Mouse (Mus musculus): ENCODE data around the gene Tmem216. TPM values are rescaled to one million over a fixed set of nuclear protein-coding genes. Genes with fewer than 3 reads are reported as not detected.
A peak's percentile ranks its signal among the peaks of the same experiment; 100 is the strongest.

Tmem216 gene
- total RNA-seq (2015; ENCODE audit: low replicate concordance) (9.2 and 15.5 TPM in 2 replicates), total RNA-seq (2017; ENCODE audit: low replicate concordance) (7.7 and 11.8 TPM in 2 replicates)

- ATAC-seq (replicated peaks; ENCODE audit: low FRiP score, poor library complexity, severe bottlenecking) = peak; percentile 99
These were observed at the start of gene Tmem216 for GRCm38 (mm10) chr19:10555624-10556510. Tmem216 (minus strand) TSS chr19:10556238.

GRCm38 (mm10) chr19:10605293-10605900, 49.4 kb upstream of the Tmem216 start, which contains the start of the genes Ddb1 and Tkfc:
Ddb1 (plus strand) TSS chr19:10605327.
Tkfc (minus strand) TSS chr19:10605654.
- ATAC-seq (replicated peaks; ENCODE audit: low FRiP score, poor library complexity, severe bottlenecking) = peak; percentile 94

- 0 out of 2 replicates have a peak, but pooled peaks have one; percentile 7 for ATAC-seq (replicated peaks; ENCODE audit: low FRiP score, poor library complexity, severe bottlenecking)
These were observed 48.5 kb upstream of the Tmem216 start for GRCm38 (mm10) chr19:10604534-10604933.

GRCm38 (mm10) chr19:10603660-10604523, 47.9 kb upstream of the Tmem216 start:
- no peak for ATAC-seq (replicated peaks; ENCODE audit: low FRiP score, poor library complexity, severe bottlenecking)

- ATAC-seq (replicated peaks; ENCODE audit: low FRiP score, poor library complexity, severe bottlenecking) = peak; percentile 57
These were observed 46.7 kb upstream of the Tmem216 start for GRCm38 (mm10) chr19:10602787-10603186.

GRCm38 (mm10) chr19:10602247-10602769, 46.3 kb upstream of the Tmem216 start:
- no peak for ATAC-seq (replicated peaks; ENCODE audit: low FRiP score, poor library complexity, severe bottlenecking)

- no peak for ATAC-seq (replicated peaks; ENCODE audit: low FRiP score, poor library complexity, severe bottlenecking)
These were observed 43.6 kb upstream of the Tmem216 start for GRCm38 (mm10) chr19:10599648-10600047.

- no peak for ATAC-seq (replicated peaks; ENCODE audit: low FRiP score, poor library complexity, severe bottlenecking)
These were observed 42.1 kb upstream of the Tmem216 start for GRCm38 (mm10) chr19:10598188-10598587.

GRCm38 (mm10) chr19:10591659-10592377, 35.8 kb upstream of the Tmem216 start:
- no peak for ATAC-seq (replicated peaks; ENCODE audit: low FRiP score, poor library complexity, severe bottlenecking)

GRCm38 (mm10) chr19:10590301-10590700, 34.3 kb upstream of the Tmem216 start:
- no peak for ATAC-seq (replicated peaks; ENCODE audit: low FRiP score, poor library complexity, severe bottlenecking)

- ATAC-seq (replicated peaks; ENCODE audit: low FRiP score, poor library complexity, severe bottlenecking) = no peak
These were observed 33.3 kb upstream of the Tmem216 start for GRCm38 (mm10) chr19:10589127-10589857.

- no peak for ATAC-seq (replicated peaks; ENCODE audit: low FRiP score, poor library complexity, severe bottlenecking)
These were observed 31.2 kb upstream of the Tmem216 start for GRCm38 (mm10) chr19:10587231-10587630.

GRCm38 (mm10) chr19:10585112-10585511, 29.1 kb upstream of the Tmem216 start:
- no peak for ATAC-seq (replicated peaks; ENCODE audit: low FRiP score, poor library complexity, severe bottlenecking)

GRCm38 (mm10) chr19:10583550-10584146, 27.6 kb upstream of the Tmem216 start:
- ATAC-seq (replicated peaks; ENCODE audit: low FRiP score, poor library complexity, severe bottlenecking) = peak; percentile 90

- ATAC-seq (replicated peaks; ENCODE audit: low FRiP score, poor library complexity, severe bottlenecking) = no peak
These were observed 25.9 kb upstream of the Tmem216 start for GRCm38 (mm10) chr19:10581984-10582383.

- no peak for ATAC-seq (replicated peaks; ENCODE audit: low FRiP score, poor library complexity, severe bottlenecking)
These were observed 24.7 kb upstream of the Tmem216 start for GRCm38 (mm10) chr19:10580761-10581160.

GRCm38 (mm10) chr19:10580102-10580501, 24.1 kb upstream of the Tmem216 start:
- no peak for ATAC-seq (replicated peaks; ENCODE audit: low FRiP score, poor library complexity, severe bottlenecking)

Data from erythroid progenitor cell, adult 5-6 weeks (primary cell).